Mouse (Mus musculus): ENCODE results near the gene Slc35a1. TPM values are rescaled to one million over a fixed set of nuclear protein-coding genes. Genes with fewer than 3 reads are reported as not detected.

Slc35a1 gene
- polyA plus RNA-seq, 1 experiment from 2014 or later, result 47.7 TPM

DNA sequence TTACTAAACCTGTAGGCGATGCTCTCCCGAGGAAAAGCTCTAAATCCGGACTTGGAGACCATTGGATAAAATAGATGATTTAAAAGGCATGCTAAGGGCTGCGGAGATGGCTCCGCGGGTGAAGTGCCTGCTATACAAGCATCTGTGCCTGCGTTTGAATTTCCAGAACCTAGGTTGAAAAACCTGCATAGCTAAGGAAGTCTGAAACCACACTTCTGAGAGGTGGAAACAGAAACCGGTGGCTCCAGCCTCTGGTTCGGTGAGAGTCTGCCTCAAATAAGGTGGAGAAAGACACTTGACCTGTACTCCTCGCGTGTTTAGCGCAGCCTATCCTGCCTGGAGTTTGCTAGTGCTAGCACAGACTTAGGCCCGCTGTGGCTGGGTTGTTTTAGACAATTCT lies 71.9 kb downstream of the Slc35a1 start:
- H3K36me3 ChIP-seq, result no peaks in the 10 kb centered on the region
- peak overlapping the region; percentile 92 for H3K9ac ChIP-seq
- peaks cover 25% of the 10 kb centered on the region for H3K4me1 ChIP-seq
- no peaks in the 10 kb centered on the region for H3K9me3 ChIP-seq (replicated peaks)
- peak overlapping the region; percentile 89 for H3K4me3 ChIP-seq (replicated peaks)
- peak overlapping the region; percentile 93 for H3K27ac ChIP-seq (replicated peaks)
- no peak for ATAC-seq (ENCODE audit: insufficient number of reproducible peaks, low FRiP score, low TSS enrichment, low read depth)
- WGBS, result 2% methylated on average over 13 of the region's 13 CpGs
- peak overlapping the region; percentile 81 for H3K4me2 ChIP-seq (replicated peaks)
- H3K27me3 ChIP-seq, result no peaks in the 10 kb centered on the region

- H3K9me3 ChIP-seq (replicated peaks), result no peaks in the 10 kb centered on the region
- WGBS, result under 1% methylated on average over 42 of the region's 42 CpGs
- ATAC-seq (ENCODE audit: insufficient number of reproducible peaks, low FRiP score, low TSS enrichment, low read depth), result peak; percentile 97
- H3K4me2 ChIP-seq (replicated peaks), result peak within 1 kb of the TSS; percentile 81
- H3K4me1 ChIP-seq, result peaks cover 25% of the 10 kb centered on the region
- 0 out of 2 replicates have a peak, but pooled peaks cover 3% of the 10 kb centered on the region for H3K36me3 ChIP-seq
- H3K27ac ChIP-seq (replicated peaks), result peak within 1 kb of the TSS; percentile 93
- peak within 1 kb of the TSS; percentile 92 for H3K9ac ChIP-seq
- peak within 1 kb of the TSS; percentile 89 for H3K4me3 ChIP-seq (replicated peaks)
- H3K27me3 ChIP-seq, result no peaks in the 10 kb centered on the region
Measured at GRCm38 (mm10) chr4:34614630-34615094, 72.6 kb downstream of the Slc35a1 start, which contains the start of the genes Orc3 and Rars2. TSS of gene Orc3 (minus strand) at chr4:34614944. TSS of gene Rars2 (plus strand) at chr4:34614957.

DNA sequence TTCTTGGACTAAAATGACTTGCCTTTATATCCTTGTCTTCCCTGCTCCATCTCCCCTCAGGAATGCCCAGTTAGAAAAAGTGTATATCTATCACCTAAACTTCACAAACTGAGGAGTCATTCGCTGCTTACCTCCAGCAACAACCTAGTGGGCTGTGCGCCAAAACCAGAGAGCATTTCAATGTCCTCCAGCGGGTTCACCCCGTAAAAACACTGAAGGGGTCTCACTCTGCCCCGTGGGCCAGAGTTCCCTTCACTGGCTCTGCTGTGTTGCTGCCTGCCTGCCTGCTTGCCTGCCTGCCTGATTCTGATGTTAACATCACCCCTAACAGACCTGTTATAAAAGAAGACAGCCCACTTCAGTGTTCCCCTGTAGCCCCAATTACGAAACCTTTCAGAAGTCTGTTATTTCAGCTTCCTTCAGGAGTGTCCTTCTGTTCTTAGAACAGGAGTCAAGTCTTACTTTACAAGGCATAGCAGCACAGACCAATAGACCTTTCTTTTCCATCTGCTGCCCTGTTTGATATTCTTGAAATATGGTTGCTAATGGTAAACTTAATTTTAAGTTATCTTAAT lies 73.6 kb downstream of the Slc35a1 start:
- peak overlapping the region; percentile 89 for H3K4me3 ChIP-seq (replicated peaks)
- peaks cover 25% of the 10 kb centered on the region for H3K4me1 ChIP-seq
- no peaks in the 10 kb centered on the region for H3K9me3 ChIP-seq (replicated peaks)
- peaks cover 11% of the 10 kb centered on the region; the same call in 1 of the 2 replicates for H3K36me3 ChIP-seq
- peak overlapping the region; percentile 92 for H3K9ac ChIP-seq
- WGBS, result 49% methylated on average over 6 of the region's 6 CpGs
- no peaks in the 10 kb centered on the region for H3K27me3 ChIP-seq
- no peak for ATAC-seq (ENCODE audit: insufficient number of reproducible peaks, low FRiP score, low TSS enrichment, low read depth)
- peak overlapping the region; percentile 93; the same call in 1 of the 2 replicates for H3K27ac ChIP-seq (replicated peaks)
- H3K4me2 ChIP-seq (replicated peaks), result peak overlapping the region; percentile 81

Other genes starting within 250 kb of the Slc35a1 start
- 56.0 and 56.5 TPM in 2 replicates for gene Akirin2, start 136.5 kb downstream of the Slc35a1 start, polyA plus RNA-seq (2015; fragmentation: Nextera tagmentation; extraction: Ambion mirVana)
- gene Orc3, start 72.5 kb downstream of the Slc35a1 start, polyA plus RNA-seq (2015; fragmentation: Nextera tagmentation; extraction: Ambion mirVana), result 72.8 and 75.4 TPM in 2 replicates
- 53.6 and 60.7 TPM in 2 replicates for gene Rars2, start 72.5 kb downstream of the Slc35a1 start, polyA plus RNA-seq (2015; fragmentation: Nextera tagmentation; extraction: Ambion mirVana)
- 9.5 and 20.1 TPM in 2 replicates for gene Cfap206, start 42.8 kb upstream of the Slc35a1 start, polyA plus RNA-seq (2015; fragmentation: Nextera tagmentation; extraction: Ambion mirVana)
- gene Gm136, start 68.8 kb upstream of the Slc35a1 start, polyA plus RNA-seq (2015; fragmentation: Nextera tagmentation; extraction: Ambion mirVana), result not detected in 2 replicates
- 47.1 and 52.0 TPM in 2 replicates for gene Smim8, start 91.0 kb upstream of the Slc35a1 start, polyA plus RNA-seq (2015; fragmentation: Nextera tagmentation; extraction: Ambion mirVana)
- 15.4 and 16.9 TPM in 2 replicates for gene Zfp292, start 195.5 kb upstream of the Slc35a1 start, polyA plus RNA-seq (2015; fragmentation: Nextera tagmentation; extraction: Ambion mirVana)
- gene Cga, start 206.3 kb upstream of the Slc35a1 start, polyA plus RNA-seq (2015; fragmentation: Nextera tagmentation; extraction: Ambion mirVana), result 0.60 and 0.92 TPM in 2 replicates